Mouse (Mus musculus): ENCODE results near the gene Grid1. TPM values are rescaled to one million over a fixed set of nuclear protein-coding genes. Genes with fewer than 3 reads are reported as not detected.

Grid1 gene
- polyA plus RNA-seq, 1 experiment: 0.19 TPM

DNA sequence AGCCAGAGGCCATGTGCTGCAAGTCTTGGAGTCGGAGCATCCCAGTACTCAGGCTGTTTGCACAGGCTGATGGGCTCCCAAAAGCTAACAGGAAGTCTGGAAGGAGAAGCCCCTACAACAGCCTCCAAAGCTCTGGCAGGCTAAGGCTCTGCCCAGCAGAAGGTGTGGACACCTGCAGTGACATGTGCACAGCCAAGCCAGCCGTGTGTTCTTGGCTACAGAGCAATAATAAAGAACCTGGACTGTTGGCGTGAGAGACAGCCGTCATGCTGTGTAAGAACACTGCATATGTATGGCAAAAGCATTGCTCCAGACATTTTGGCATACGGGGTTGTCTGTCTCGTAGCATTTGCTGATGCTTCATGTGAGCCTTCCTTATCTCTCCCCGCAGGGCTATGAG is 319.9 kb downstream of the Grid1 start:
- no peak overlapping the region for H3K4me3 ChIP-seq (ENCODE audit: control insufficient read depth, insufficient read depth, low read length)
- no peak for TF ChIP-seq CTCF (IDR thresholded peaks at IDR 0.05; ENCODE audit: borderline replicate concordance, control insufficient read depth, extremely low read depth, insufficient read depth, low read length, poor library complexity)
- TF ChIP-seq POLR2A (IDR thresholded peaks at IDR 0.05; ENCODE audit: control insufficient read depth, extremely low read depth, insufficient read depth, low read length, poor library complexity): no peak
- H3K4me1 ChIP-seq (replicated peaks; ENCODE audit: control insufficient read depth, insufficient read depth, low read length): no peaks in the 10 kb centered on the region
- H3K27me3 ChIP-seq (ENCODE audit: control insufficient read depth, insufficient read depth, low read length): no peaks in the 10 kb centered on the region
- 82% methylated on average over 7 of the region's 7 CpGs for WGBS
- DNase-seq: no peak
- H3K27ac ChIP-seq (ENCODE audit: control insufficient read depth, insufficient read depth, low read length): no peak overlapping the region
- H3K36me3 ChIP-seq (ENCODE audit: control insufficient read depth, insufficient read depth, low read length): no peaks in the 10 kb centered on the region

- no peak for DNase-seq
- no peak overlapping the region for H3K27ac ChIP-seq (ENCODE audit: control insufficient read depth, insufficient read depth, low read length)
- 95% methylated on average over 3 of the region's 3 CpGs for WGBS
- no peaks in the 10 kb centered on the region for H3K27me3 ChIP-seq (ENCODE audit: control insufficient read depth, insufficient read depth, low read length)
- no peak overlapping the region for H3K4me3 ChIP-seq (ENCODE audit: control insufficient read depth, insufficient read depth, low read length)
- H3K36me3 ChIP-seq (ENCODE audit: control insufficient read depth, insufficient read depth, low read length): no peaks in the 10 kb centered on the region
- H3K4me1 ChIP-seq (replicated peaks; ENCODE audit: control insufficient read depth, insufficient read depth, low read length): no peaks in the 10 kb centered on the region
- TF ChIP-seq POLR2A (IDR thresholded peaks at IDR 0.05; ENCODE audit: control insufficient read depth, extremely low read depth, insufficient read depth, low read length, poor library complexity) (no peak), CTCF (IDR thresholded peaks at IDR 0.05; ENCODE audit: borderline replicate concordance, control insufficient read depth, extremely low read depth, insufficient read depth, low read length, poor library complexity) (no peak)
Measured at GRCm38 (mm10) chr14:35152450-35152849, 332.5 kb downstream of the Grid1 start.

DNA sequence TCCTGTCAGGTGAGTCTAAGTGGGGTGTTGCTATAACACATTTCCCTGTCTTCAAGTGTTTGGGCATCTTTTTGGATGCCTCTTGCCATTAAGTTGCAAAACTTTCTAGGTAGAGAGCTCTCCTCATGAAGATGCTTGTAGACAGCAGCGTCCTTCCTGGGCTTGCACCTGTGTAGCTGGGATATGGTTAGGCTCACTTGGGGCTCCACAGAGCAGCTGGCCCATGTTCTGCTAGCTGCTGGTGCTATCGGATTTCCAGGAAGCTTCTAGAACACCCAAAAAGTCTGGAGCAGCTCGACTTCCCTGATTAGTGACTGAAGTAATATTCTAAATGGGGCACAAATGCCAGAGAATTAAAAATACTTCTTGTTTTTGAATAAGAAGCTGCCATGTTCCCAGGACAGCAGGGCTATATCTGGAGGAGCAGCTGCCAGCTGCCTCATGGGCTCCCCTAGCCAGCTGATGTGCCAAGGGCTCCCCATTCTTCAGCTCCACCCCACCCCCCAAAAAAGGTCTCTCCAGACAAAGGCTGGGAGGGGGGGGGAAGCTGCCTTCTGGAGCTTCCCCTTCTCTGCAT is 333.9 kb downstream of the Grid1 start:
- WGBS: 65% methylated on average over 3 of the region's 3 CpGs
- no peak for DNase-seq
- H3K4me3 ChIP-seq (ENCODE audit: control insufficient read depth, insufficient read depth, low read length): no peak overlapping the region
- no peaks in the 10 kb centered on the region for H3K27me3 ChIP-seq (ENCODE audit: control insufficient read depth, insufficient read depth, low read length)
- H3K36me3 ChIP-seq (ENCODE audit: control insufficient read depth, insufficient read depth, low read length): no peaks in the 10 kb centered on the region
- no peak for TF ChIP-seq POLR2A (IDR thresholded peaks at IDR 0.05; ENCODE audit: control insufficient read depth, extremely low read depth, insufficient read depth, low read length, poor library complexity)
- TF ChIP-seq CTCF (IDR thresholded peaks at IDR 0.05; ENCODE audit: borderline replicate concordance, control insufficient read depth, extremely low read depth, insufficient read depth, low read length, poor library complexity): no peak
- no peaks in the 10 kb centered on the region for H3K4me1 ChIP-seq (replicated peaks; ENCODE audit: control insufficient read depth, insufficient read depth, low read length)
- no peak overlapping the region for H3K27ac ChIP-seq (ENCODE audit: control insufficient read depth, insufficient read depth, low read length)

DNA sequence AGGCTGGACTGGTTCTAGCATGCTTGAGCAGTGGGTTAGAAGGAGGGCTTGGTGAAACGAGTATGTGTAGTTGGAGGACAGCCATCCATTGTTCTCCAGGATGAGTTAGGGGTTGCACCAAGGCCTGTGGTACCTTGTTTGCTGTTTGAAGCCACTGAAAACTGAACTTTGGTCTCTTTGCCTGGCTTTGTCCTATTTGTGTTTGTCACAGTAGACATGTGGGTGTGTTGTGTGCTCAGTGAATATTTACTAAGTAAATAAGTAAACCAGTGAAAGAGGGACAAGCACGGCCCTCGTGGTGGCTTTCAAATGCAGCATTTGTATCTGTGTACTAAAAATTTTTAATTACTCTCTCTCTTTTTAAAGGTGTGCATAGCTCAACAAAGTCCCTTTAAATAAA is 334.5 kb downstream of the Grid1 start:
- Histone ChIP-seq H3K4me3 (ENCODE audit: control insufficient read depth, insufficient read depth, low read length) (no peak overlapping the region), H3K27me3 (ENCODE audit: control insufficient read depth, insufficient read depth, low read length) (no peaks in the 10 kb centered on the region), H3K36me3 (ENCODE audit: control insufficient read depth, insufficient read depth, low read length) (no peaks in the 10 kb centered on the region), H3K27ac (ENCODE audit: control insufficient read depth, insufficient read depth, low read length) (no peak overlapping the region), H3K4me1 (replicated peaks; ENCODE audit: control insufficient read depth, insufficient read depth, low read length) (no peaks in the 10 kb centered on the region)
- no peak for TF ChIP-seq POLR2A (IDR thresholded peaks at IDR 0.05; ENCODE audit: control insufficient read depth, extremely low read depth, insufficient read depth, low read length, poor library complexity)
- no peak for DNase-seq
- 68% methylated on average over 3 of the region's 3 CpGs for WGBS

DNA sequence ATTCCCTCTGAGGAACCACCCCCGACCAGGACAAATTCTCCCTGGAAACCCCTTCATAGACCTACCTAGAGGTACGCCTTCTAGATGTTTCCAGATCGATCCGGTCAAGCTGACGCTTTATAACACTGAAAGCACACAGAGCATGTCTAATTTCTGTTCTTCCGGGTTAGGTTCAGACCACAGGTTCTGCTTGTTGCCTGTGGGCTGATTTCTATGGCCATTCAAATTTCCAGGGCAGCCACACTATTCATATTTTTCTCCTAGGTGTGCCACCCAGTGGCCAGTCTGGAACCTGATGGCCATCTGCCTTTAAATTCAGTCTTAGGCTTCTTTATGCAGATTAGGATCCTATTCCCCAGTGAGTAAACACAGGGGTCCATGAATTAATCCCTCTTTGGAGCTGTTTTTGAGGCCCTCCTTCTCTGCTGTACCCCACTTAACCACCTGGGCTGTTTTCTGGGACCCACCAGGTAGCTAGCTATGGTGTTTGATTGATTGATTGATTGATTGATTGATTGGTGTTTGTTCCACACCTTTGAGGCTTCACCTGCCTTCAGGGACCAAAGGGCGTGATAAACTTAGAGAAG is 337.3 kb downstream of the Grid1 start:
- DNase-seq: no peak
- Histone ChIP-seq H3K4me3 (ENCODE audit: control insufficient read depth, insufficient read depth, low read length) (no peak overlapping the region), H3K27ac (ENCODE audit: control insufficient read depth, insufficient read depth, low read length) (no peak overlapping the region), H3K36me3 (ENCODE audit: control insufficient read depth, insufficient read depth, low read length) (no peaks in the 10 kb centered on the region), H3K27me3 (ENCODE audit: control insufficient read depth, insufficient read depth, low read length) (no peaks in the 10 kb centered on the region), H3K4me1 (replicated peaks; ENCODE audit: control insufficient read depth, insufficient read depth, low read length) (no peaks in the 10 kb centered on the region)
- WGBS: 91% methylated on average over 7 of the region's 7 CpGs
- TF ChIP-seq CTCF (IDR thresholded peaks at IDR 0.05; ENCODE audit: borderline replicate concordance, control insufficient read depth, extremely low read depth, insufficient read depth, low read length, poor library complexity): no peak
- TF ChIP-seq POLR2A (IDR thresholded peaks at IDR 0.05; ENCODE audit: control insufficient read depth, extremely low read depth, insufficient read depth, low read length, poor library complexity): no peak

DNA sequence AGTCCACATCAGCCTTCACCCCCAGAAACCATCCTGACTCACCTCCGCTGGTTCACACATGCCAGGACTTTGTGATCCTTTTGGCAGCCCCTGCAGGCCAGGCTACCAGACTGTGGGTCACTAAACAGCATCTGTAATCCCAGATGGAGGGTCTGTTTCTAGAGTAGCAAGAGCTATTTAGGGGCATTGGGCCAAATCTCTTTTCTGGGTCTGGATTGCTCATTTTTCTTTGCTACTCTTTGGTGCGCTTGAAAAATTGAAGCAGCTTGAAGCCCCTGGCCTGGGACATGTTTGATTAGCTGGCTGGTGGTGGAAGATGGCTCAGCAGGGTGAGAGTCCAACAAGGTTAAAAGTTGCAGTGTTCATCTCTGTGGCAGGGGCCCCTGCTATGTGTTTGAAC is 339.4 kb downstream of the Grid1 start:
- Histone ChIP-seq H3K4me3 (ENCODE audit: control insufficient read depth, insufficient read depth, low read length) (no peak overlapping the region), H3K27me3 (ENCODE audit: control insufficient read depth, insufficient read depth, low read length) (no peaks in the 10 kb centered on the region), H3K36me3 (ENCODE audit: control insufficient read depth, insufficient read depth, low read length) (no peaks in the 10 kb centered on the region), H3K27ac (ENCODE audit: control insufficient read depth, insufficient read depth, low read length) (no peak overlapping the region), H3K4me1 (replicated peaks; ENCODE audit: control insufficient read depth, insufficient read depth, low read length) (no peaks in the 10 kb centered on the region)
- no peak for TF ChIP-seq POLR2A (IDR thresholded peaks at IDR 0.05; ENCODE audit: control insufficient read depth, extremely low read depth, insufficient read depth, low read length, poor library complexity)
- no peak for TF ChIP-seq CTCF (IDR thresholded peaks at IDR 0.05; ENCODE audit: borderline replicate concordance, control insufficient read depth, extremely low read depth, insufficient read depth, low read length, poor library complexity)
- 95% methylated on average over 2 of the region's 2 CpGs for WGBS
- DNase-seq: no peak

GRCm38 (mm10) chr14:35167451-35167850 is 347.5 kb downstream of the Grid1 start:
- Histone ChIP-seq H3K36me3 (ENCODE audit: control insufficient read depth, insufficient read depth, low read length) (no peaks in the 10 kb centered on the region), H3K4me1 (replicated peaks; ENCODE audit: control insufficient read depth, insufficient read depth, low read length) (no peaks in the 10 kb centered on the region), H3K27me3 (ENCODE audit: control insufficient read depth, insufficient read depth, low read length) (no peaks in the 10 kb centered on the region), H3K27ac (ENCODE audit: control insufficient read depth, insufficient read depth, low read length) (no peak overlapping the region), H3K4me3 (ENCODE audit: control insufficient read depth, insufficient read depth, low read length) (no peak overlapping the region)
- no peak for TF ChIP-seq POLR2A (IDR thresholded peaks at IDR 0.05; ENCODE audit: control insufficient read depth, extremely low read depth, insufficient read depth, low read length, poor library complexity)
- TF ChIP-seq CTCF (IDR thresholded peaks at IDR 0.05; ENCODE audit: borderline replicate concordance, control insufficient read depth, extremely low read depth, insufficient read depth, low read length, poor library complexity): no peak
- WGBS: 88% methylated on average over 2 of the region's 2 CpGs
- DNase-seq: no peak
